Comparison of ENCODE assay signal across 7 mouse cellular contexts in the genomic region with DNA sequence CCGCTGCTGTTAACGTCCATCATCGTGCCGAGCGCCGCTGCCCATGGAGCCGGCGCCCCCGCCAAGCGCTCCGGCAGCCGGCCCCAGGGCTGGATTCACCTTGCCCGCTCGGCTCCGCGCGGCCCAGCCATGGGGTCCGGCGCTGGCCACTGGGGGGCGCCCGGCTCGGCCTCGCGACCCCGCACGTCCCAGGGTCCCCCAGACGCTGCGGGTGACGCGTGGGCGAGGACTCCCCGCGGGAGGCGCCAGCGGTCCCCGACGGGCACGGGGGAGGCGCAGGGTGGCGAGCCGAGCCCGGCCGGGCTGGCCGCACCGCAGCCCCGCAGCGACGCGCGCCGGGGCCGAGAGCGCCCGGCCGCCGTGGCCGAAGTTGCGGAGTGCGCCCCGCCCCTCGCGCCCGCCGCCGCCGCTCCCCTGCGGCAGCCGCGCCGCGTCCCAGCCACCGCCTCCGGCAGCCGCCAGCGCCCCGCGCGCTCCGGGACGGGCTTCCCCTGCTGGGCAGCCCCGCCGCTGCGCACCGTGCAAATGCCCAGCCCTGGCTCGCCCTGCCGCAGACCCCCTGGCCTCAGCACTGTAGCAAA. TPM values are rescaled to one million over a fixed set of nuclear protein-coding genes. Genes with fewer than 3 reads are reported as not detected.
DNase-seq lines count a peak whose midpoint lies in the region; ATAC-seq and TF ChIP-seq lines count a peak whose summit lies in the region.

TSS of gene Htr7 (minus strand) at position 277 of the 581 bp plus-strand sequence.

- peak; percentile 95 for ATAC-seq in forebrain, embryonic 12.5 days (ENCODE audit: low FRiP score)
- ATAC-seq in midbrain, embryonic 12.5 days (ENCODE audit: low FRiP score, low read depth): peak; percentile 97
- peak; percentile 81 for ATAC-seq in stomach, embryonic 14.5 days (ENCODE audit: insufficient number of reproducible peaks, insufficient read depth, low FRiP score, low read depth)

- no peaks in the 10 kb centered on the region for H3K36me3 ChIP-seq in E14TG2a.4 (ENCODE audit: insufficient read depth, low read length)
- no peaks in the 10 kb centered on the region for H3K36me3 ChIP-seq in forebrain, embryonic 12.5 days (replicated peaks)
- no peaks in the 10 kb centered on the region for H3K36me3 ChIP-seq in hindbrain, embryonic 10.5 days
- no peaks in the 10 kb centered on the region for H3K36me3 ChIP-seq in midbrain, embryonic 12.5 days
- H3K36me3 ChIP-seq in stomach, embryonic 14.5 days (ENCODE audit: control insufficient read depth, insufficient read depth, low read length): no peaks in the 10 kb centered on the region

- peak within 1 kb of the TSS; percentile 53 for H3K9ac ChIP-seq in forebrain, embryonic 12.5 days
- peak within 1 kb of the TSS; percentile 58 for H3K9ac ChIP-seq in midbrain, embryonic 12.5 days (replicated peaks)
- no peak within 1 kb of the TSS for H3K9ac ChIP-seq in stomach, embryonic 14.5 days (replicated peaks; ENCODE audit: low read depth, low read length)

- H3K4me3 ChIP-seq in E14TG2a.4 (replicated peaks; ENCODE audit: low read length): peak within 1 kb of the TSS; percentile 82
- H3K4me3 ChIP-seq in forebrain, embryonic 12.5 days (replicated peaks): peak within 1 kb of the TSS; percentile 69
- peak within 1 kb of the TSS; percentile 66 for H3K4me3 ChIP-seq in hindbrain, embryonic 10.5 days
- H3K4me3 ChIP-seq in midbrain, embryonic 12.5 days: peak within 1 kb of the TSS; percentile 73
- H3K4me3 ChIP-seq in stomach, embryonic 14.5 days (ENCODE audit: low read depth, low read length): peak within 1 kb of the TSS; percentile 45

- peaks cover 11% of the 10 kb centered on the region for H3K4me1 ChIP-seq in E14TG2a.4 (replicated peaks; ENCODE audit: low read depth, low read length)
- H3K4me1 ChIP-seq in forebrain, embryonic 12.5 days: 0 out of 2 replicates have a peak, but pooled peaks cover 7% of the 10 kb centered on the region
- H3K4me1 ChIP-seq in hindbrain, embryonic 10.5 days (replicated peaks): peaks cover 9% of the 10 kb centered on the region
- H3K4me1 ChIP-seq in midbrain, embryonic 12.5 days: peaks cover 6% of the 10 kb centered on the region; the same call in 1 of the 2 replicates
- no peaks in the 10 kb centered on the region for H3K4me1 ChIP-seq in stomach, embryonic 14.5 days (ENCODE audit: control insufficient read depth, insufficient read depth, low read length)

- DNase-seq in R1 (ENCODE audit: low read depth, low spot score): peak; percentile 16
- peak; percentile 68 for DNase-seq in hindbrain, embryonic 10.5 days (ENCODE audit: low spot score)
- peak; percentile 21 to 49 for DNase-seq in left cerebral cortex, postnatal 25 days (ENCODE audit: low spot score in 2 of 2)

- no peaks in the 10 kb centered on the region for H3K9me3 ChIP-seq in E14TG2a.4 (ENCODE audit: low read length)
- H3K9me3 ChIP-seq in forebrain, embryonic 12.5 days: no peaks in the 10 kb centered on the region
- H3K9me3 ChIP-seq in hindbrain, embryonic 10.5 days: no peaks in the 10 kb centered on the region
- H3K9me3 ChIP-seq in midbrain, embryonic 12.5 days: no peaks in the 10 kb centered on the region
- H3K9me3 ChIP-seq in stomach, embryonic 14.5 days (ENCODE audit: control insufficient read depth, low read depth, low read length): no peaks in the 10 kb centered on the region

- intact Hi-C loops in left cerebral cortex, postnatal 25 days (cut with DNase I): loop anchor here (10.0 kb wide), 1 partner anchor 563 kb away; no protein-coding TSS in a partner anchor

- under 1% methylated on average over 72 of the region's 86 CpGs for WGBS in forebrain, embryonic 12.5 days
- WGBS in hindbrain, embryonic 10.5 days: under 1% methylated on average over 84 of the region's 86 CpGs
- WGBS in midbrain, embryonic 12.5 days: under 1% methylated on average over 54 of the region's 86 CpGs
- under 1% methylated on average over 45 of the region's 86 CpGs for WGBS in stomach, embryonic 14.5 days

- H3K4me2 ChIP-seq in forebrain, embryonic 12.5 days: peak within 1 kb of the TSS; percentile 89
- peak within 1 kb of the TSS; percentile 85 for H3K4me2 ChIP-seq in midbrain, embryonic 12.5 days (replicated peaks)
- H3K4me2 ChIP-seq in stomach, embryonic 14.5 days (replicated peaks; ENCODE audit: low read depth, low read length): peak within 1 kb of the TSS; percentile 88

- TF ChIP-seq CTCF in E14TG2a.4 (conservative IDR thresholded peaks at IDR 0.05; ENCODE audit: low read length): no peak

- no peak within 1 kb of the TSS for H3K27ac ChIP-seq in forebrain, embryonic 12.5 days
- H3K27ac ChIP-seq in hindbrain, embryonic 10.5 days: peak within 1 kb of the TSS; percentile 76
- no peak within 1 kb of the TSS for H3K27ac ChIP-seq in midbrain, embryonic 12.5 days (replicated peaks)
- no peak within 1 kb of the TSS for H3K27ac ChIP-seq in stomach, embryonic 14.5 days (ENCODE audit: low read length)

- peaks cover 47% of the 10 kb centered on the region for H3K27me3 ChIP-seq in E14TG2a.4 (ENCODE audit: insufficient read depth, low read length)
- peaks cover 33% of the 10 kb centered on the region for H3K27me3 ChIP-seq in forebrain, embryonic 12.5 days
- peaks cover 55% of the 10 kb centered on the region for H3K27me3 ChIP-seq in hindbrain, embryonic 10.5 days (ENCODE audit: insufficient read depth, poor library complexity, severe bottlenecking)
- H3K27me3 ChIP-seq in midbrain, embryonic 12.5 days: peaks cover 36% of the 10 kb centered on the region
- peaks cover 25% of the 10 kb centered on the region for H3K27me3 ChIP-seq in stomach, embryonic 14.5 days (ENCODE audit: control insufficient read depth, insufficient read depth, low read length)

RNA-seq across cellular contexts. Expression of gene Htr7, which starts in this region (rescaled TPM):
- polyA plus RNA-seq in forebrain, embryonic 12.5 days (2016; fragmentation: Nextera tagmentation; extraction: Ambion mirVana): 0.60 and 0.82 TPM in 2 replicates
- 0.81 and 0.86 TPM in 2 replicates for polyA plus RNA-seq in hindbrain, embryonic 10.5 days (2016; fragmentation: Nextera tagmentation; extraction: Ambion mirVana)
- 10 to 100 TPM; 11.4 to 14.3 TPM for total RNA-seq in left cerebral cortex, postnatal 25 days (2021)
- 0.77 and 0.82 TPM in 2 replicates for polyA plus RNA-seq in midbrain, embryonic 12.5 days (2016; fragmentation: Nextera tagmentation; extraction: Ambion mirVana)
- polyA plus RNA-seq in stomach, embryonic 14.5 days (2014; fragmentation: Nextera tagmentation; extraction: Ambion mirVana): 0.08 TPM in 1 of 2 replicates, not detected in the other

Comparison
In these comparisons a context has a peak if more than half of its experiments do, and no peak if none do; other contexts are left out.
1. Peak in ATAC-seq, H3K4me3 ChIP-seq, H3K9ac ChIP-seq and H3K4me2 ChIP-seq in forebrain, embryonic 12.5 days; RNA of the gene not detected or under 1 TPM.
2. Peak in DNase-seq, H3K4me3 ChIP-seq and H3K27ac ChIP-seq in hindbrain, embryonic 10.5 days; RNA of the gene not detected or under 1 TPM.
3. Peak in ATAC-seq, H3K4me3 ChIP-seq, H3K9ac ChIP-seq and H3K4me2 ChIP-seq in midbrain, embryonic 12.5 days; RNA of the gene not detected or under 1 TPM.
4. Peak in ATAC-seq, H3K4me3 ChIP-seq and H3K4me2 ChIP-seq in stomach, embryonic 14.5 days; RNA of the gene not detected or under 1 TPM.
5. DNase-seq: peak in every context shown above with its lines; median percentile 68 in hindbrain, embryonic 10.5 days; 35 in left cerebral cortex, postnatal 25 days; 16 in R1.